Mouse (Mus musculus) erythroblast, embryonic 14.5 days (primary cell): Measurements from ENCODE around the gene Krt71. TPM values are rescaled to one million over a fixed set of nuclear protein-coding genes. Genes with fewer than 3 reads are reported as not detected.

Source experiments
- H3K27me3 ChIP-seq: 2 replicates; pipeline ENCODE4 v1.6.1; 2012; ENCODE audit warnings: inconsistent platforms; ENCODE audit not compliant: control insufficient read depth
- H3K36me3 ChIP-seq: 2 replicates; pipeline ENCODE4 v1.6.1; 2012; ENCODE audit warnings: mild to moderate bottlenecking, inconsistent platforms; ENCODE audit not compliant: control insufficient read depth
- H3K4me1 ChIP-seq: 2 replicates; pipeline ENCODE4 v1.6.1; 2012; ENCODE audit warnings: inconsistent platforms; ENCODE audit not compliant: control insufficient read depth
- H3K4me3 ChIP-seq: replicated peaks from 2 replicates; pipeline ENCODE3; 2012; ENCODE audit warnings: moderate library complexity, mild to moderate bottlenecking, inconsistent platforms
- H3K9me3 ChIP-seq: 2 replicates; pipeline ENCODE4 v1.6.1; 2012; ENCODE audit warnings: low read length, inconsistent platforms, mixed read lengths; ENCODE audit not compliant: control insufficient read depth
- GATA1 ChIP-seq: IDR thresholded peaks from 2 replicates; pipeline ENCODE4 v1.6.1; 2012; ENCODE audit warnings: low read length, inconsistent platforms, mixed read lengths
- TAL1 ChIP-seq: IDR thresholded peaks from 3 replicates; pipeline ENCODE4 v1.6.1; 2012; ENCODE audit warnings: low read length, inconsistent platforms, mixed read lengths
- polyA plus RNA-seq: library from polyadenylated mRNA; stranded (reverse); fragments of >175 nt; gene quantifications from 2 replicates; pipeline ENCODE4 v1.2.3, GENCODE M21; 2012

Krt71 gene
- polyA plus RNA-seq, 1 experiment = not detected

GRCm38 (mm10) chr15:101715831-101716230 is 27.1 kb downstream of the Krt71 start:
- TF ChIP-seq GATA1 (no peak), TAL1 (no peak)

GRCm38 (mm10) chr15:101714356-101714755 is 28.6 kb downstream of the Krt71 start:
- H3K4me1 ChIP-seq = no peaks in the 10 kb centered on the region
- H3K27me3 ChIP-seq = no peaks in the 10 kb centered on the region
- TF ChIP-seq GATA1 (no peak), TAL1 (no peak)
- no peaks in the 10 kb centered on the region for H3K36me3 ChIP-seq
- no peak overlapping the region for H3K4me3 ChIP-seq
- H3K9me3 ChIP-seq = no peaks in the 10 kb centered on the region

More at GRCm38 (mm10) chr15:101715831-101716230, 27.1 kb downstream of the Krt71 start:
- H3K27me3 ChIP-seq = no peaks in the 10 kb centered on the region
- H3K9me3 ChIP-seq = no peaks in the 10 kb centered on the region
- H3K4me3 ChIP-seq = no peak overlapping the region
- H3K4me1 ChIP-seq = no peaks in the 10 kb centered on the region
- no peaks in the 10 kb centered on the region for H3K36me3 ChIP-seq

- Histone ChIP-seq H3K4me3 (no peak overlapping the region), H3K4me1 (no peaks in the 10 kb centered on the region), H3K27me3 (no peaks in the 10 kb centered on the region), H3K9me3 (no peaks in the 10 kb centered on the region), H3K36me3 (no peaks in the 10 kb centered on the region)
- TF ChIP-seq GATA1 = no peak
- no peak for TF ChIP-seq TAL1
Observed at GRCm38 (mm10) chr15:101713731-101714130, 29.2 kb downstream of the Krt71 start.

GRCm38 (mm10) chr15:101712720-101713119 is 30.2 kb downstream of the Krt71 start, which contains the start of gene Krt5:
Gene Krt5 (minus strand): TSS chr15:101712898.
- no peaks in the 10 kb centered on the region for H3K4me1 ChIP-seq
- H3K27me3 ChIP-seq = no peaks in the 10 kb centered on the region
- no peaks in the 10 kb centered on the region for H3K9me3 ChIP-seq
- H3K36me3 ChIP-seq = no peaks in the 10 kb centered on the region
- H3K4me3 ChIP-seq = no peak within 1 kb of the TSS
- TF ChIP-seq GATA1 = no peak
- TF ChIP-seq TAL1 = no peak

GRCm38 (mm10) chr15:101708683-101709082 is 34.2 kb downstream of the Krt71 start:
- no peaks in the 10 kb centered on the region for H3K9me3 ChIP-seq
- no peak overlapping the region for H3K4me3 ChIP-seq
- H3K4me1 ChIP-seq = no peaks in the 10 kb centered on the region
- no peak for TF ChIP-seq TAL1
- TF ChIP-seq GATA1 = no peak
- no peaks in the 10 kb centered on the region for H3K27me3 ChIP-seq
- no peaks in the 10 kb centered on the region for H3K36me3 ChIP-seq

- H3K9me3 ChIP-seq = no peaks in the 10 kb centered on the region
Observed at GRCm38 (mm10) chr15:101707454-101707853, 35.5 kb downstream of the Krt71 start.

GRCm38 (mm10) chr15:101704066-101704465 is 38.8 kb downstream of the Krt71 start:
- Histone ChIP-seq H3K36me3 (no peaks in the 10 kb centered on the region), H3K4me1 (no peaks in the 10 kb centered on the region), H3K9me3 (no peaks in the 10 kb centered on the region), H3K4me3 (no peak overlapping the region), H3K27me3 (no peaks in the 10 kb centered on the region)
- TF ChIP-seq TAL1 = no peak
- TF ChIP-seq GATA1 = no peak

More at GRCm38 (mm10) chr15:101707454-101707853, 35.5 kb downstream of the Krt71 start:
- Histone ChIP-seq H3K36me3 (no peaks in the 10 kb centered on the region), H3K4me1 (no peaks in the 10 kb centered on the region), H3K27me3 (no peaks in the 10 kb centered on the region), H3K4me3 (no peak overlapping the region)
- TF ChIP-seq TAL1 = no peak
- TF ChIP-seq GATA1 = no peak

GRCm38 (mm10) chr15:101702380-101702779 is 40.5 kb downstream of the Krt71 start:
- Histone ChIP-seq H3K36me3 (no peaks in the 10 kb centered on the region), H3K9me3 (no peaks in the 10 kb centered on the region), H3K27me3 (no peaks in the 10 kb centered on the region), H3K4me1 (no peaks in the 10 kb centered on the region), H3K4me3 (no peak overlapping the region)
- no peak for TF ChIP-seq GATA1

- no peaks in the 10 kb centered on the region for H3K27me3 ChIP-seq
- H3K4me1 ChIP-seq = no peaks in the 10 kb centered on the region
- no peak for TF ChIP-seq GATA1
- H3K36me3 ChIP-seq = no peaks in the 10 kb centered on the region
- H3K4me3 ChIP-seq = no peak overlapping the region
- H3K9me3 ChIP-seq = no peaks in the 10 kb centered on the region
Observed at GRCm38 (mm10) chr15:101699866-101700265, 43.0 kb downstream of the Krt71 start.

GRCm38 (mm10) chr15:101699192-101699591 is 43.7 kb downstream of the Krt71 start:
- Histone ChIP-seq H3K4me1 (no peaks in the 10 kb centered on the region), H3K4me3 (no peak overlapping the region), H3K36me3 (no peaks in the 10 kb centered on the region), H3K27me3 (no peaks in the 10 kb centered on the region), H3K9me3 (no peaks in the 10 kb centered on the region)
- TF ChIP-seq TAL1 (no peak), GATA1 (no peak)
